Mouse (Mus musculus): ENCODE measurements around the gene Krt78. TPM values are rescaled to one million over a fixed set of nuclear protein-coding genes. Genes with fewer than 3 reads are reported as not detected.

Krt78 gene
- polyA plus RNA-seq (2015; fragmentation: Nextera tagmentation; extraction: Ambion mirVana), result 2.5 TPM in 1 of 2 replicates, not detected in the other

GRCm38 (mm10) chr15:101954187-101954586 lies at the start of gene Krt78:
TSS of gene Krt78 (minus strand) at chr15:101954287.

GRCm38 (mm10) chr15:101940274-101940829 lies 13.7 kb downstream of the Krt78 start, which contains the start of gene Krt79:
TSS of gene Krt79 (minus strand) at chr15:101940324.

GRCm38 (mm10) chr15:101924635-101925034 lies 29.5 kb downstream of the Krt78 start, which contains the start of gene Krt4:
TSS of gene Krt4 (minus strand) at chr15:101924735.

Other genes starting within 250 kb of the Krt78 start
- gene Krt5, start 241.4 kb downstream of the Krt78 start, polyA plus RNA-seq (2015; fragmentation: Nextera tagmentation; extraction: Ambion mirVana), result 40.5 TPM in 1 of 2 replicates, not detected in the other
- not detected in 2 replicates for gene Krt71, start 211.2 kb downstream of the Krt78 start, polyA plus RNA-seq (2015; fragmentation: Nextera tagmentation; extraction: Ambion mirVana)
- not detected in 2 replicates for gene Krt72, start 167.8 kb downstream of the Krt78 start, polyA plus RNA-seq (2015; fragmentation: Nextera tagmentation; extraction: Ambion mirVana)
- gene Krt73, start 151.9 kb downstream of the Krt78 start, polyA plus RNA-seq (2015; fragmentation: Nextera tagmentation; extraction: Ambion mirVana), result not detected in 2 replicates
- gene Krt2, start 136.1 kb downstream of the Krt78 start, polyA plus RNA-seq (2015; fragmentation: Nextera tagmentation; extraction: Ambion mirVana), result not detected in 2 replicates
- 0.32 and 192 TPM in 2 replicates for gene Krt1, start 103.5 kb downstream of the Krt78 start, polyA plus RNA-seq (2015; fragmentation: Nextera tagmentation; extraction: Ambion mirVana)
- 0.88 TPM in 1 of 2 replicates, not detected in the other for gene Krt77, start 84.6 kb downstream of the Krt78 start, polyA plus RNA-seq (2015; fragmentation: Nextera tagmentation; extraction: Ambion mirVana)
- gene Krt76, start 61.4 kb downstream of the Krt78 start, polyA plus RNA-seq (2015; fragmentation: Nextera tagmentation; extraction: Ambion mirVana), result not detected in 2 replicates
- 0.51 and 0.82 TPM in 2 replicates for gene Krt4, start 29.6 kb downstream of the Krt78 start, polyA plus RNA-seq (2015; fragmentation: Nextera tagmentation; extraction: Ambion mirVana)
- gene Krt79, start 14.0 kb downstream of the Krt78 start, polyA plus RNA-seq (2015; fragmentation: Nextera tagmentation; extraction: Ambion mirVana), result 2.4 TPM in 1 of 2 replicates, not detected in the other
- 9.9 and 10.8 TPM in 2 replicates for gene Krt8, start 50.2 kb upstream of the Krt78 start, polyA plus RNA-seq (2015; fragmentation: Nextera tagmentation; extraction: Ambion mirVana)
- gene Krt18, start 73.9 kb upstream of the Krt78 start, polyA plus RNA-seq (2015; fragmentation: Nextera tagmentation; extraction: Ambion mirVana), result 5.0 and 6.7 TPM in 2 replicates
- 49.4 and 56.1 TPM in 2 replicates for gene Eif4b, start 119.5 kb upstream of the Krt78 start, polyA plus RNA-seq (2015; fragmentation: Nextera tagmentation; extraction: Ambion mirVana)
- 19.1 and 21.2 TPM in 2 replicates for gene Tns2, start 146.1 kb upstream of the Krt78 start, polyA plus RNA-seq (2015; fragmentation: Nextera tagmentation; extraction: Ambion mirVana)
- 11.7 and 13.3 TPM in 2 replicates for gene Spryd3, start 181.9 kb upstream of the Krt78 start, polyA plus RNA-seq (2015; fragmentation: Nextera tagmentation; extraction: Ambion mirVana)
- gene Igfbp6, start 190.1 kb upstream of the Krt78 start, polyA plus RNA-seq (2015; fragmentation: Nextera tagmentation; extraction: Ambion mirVana), result 60.7 and 79.8 TPM in 2 replicates
- 0.14 and 0.22 TPM in 2 replicates for gene Soat2, start 196.2 kb upstream of the Krt78 start, polyA plus RNA-seq (2015; fragmentation: Nextera tagmentation; extraction: Ambion mirVana)
- gene Zfp740, start 249.0 kb upstream of the Krt78 start, polyA plus RNA-seq (2015; fragmentation: Nextera tagmentation; extraction: Ambion mirVana), result 25.8 and 26.2 TPM in 2 replicates

Data from skeletal muscle tissue, postnatal 0 days (tissue).